Mouse (Mus musculus): ENCODE data around the gene Sertad2. TPM values are rescaled to one million over a fixed set of nuclear protein-coding genes. Genes with fewer than 3 reads are reported as not detected.

Sertad2 gene
- total RNA-seq, 2 experiments from 2014 or later = 21.5 to 25.6 TPM

- Histone ChIP-seq H3K27ac (no peak overlapping the region), H3K4me3 (no peak overlapping the region)
- peak; percentile 90 for TF ChIP-seq CTCF (conservative IDR thresholded peaks at IDR 0.05)
- no peak for DNase-seq (ENCODE audit: low spot score in 2 of 2)
These were observed 118.6 kb downstream of the Sertad2 start for GRCm38 (mm10) chr11:20661652-20662051.

- H3K27ac ChIP-seq = no peak overlapping the region
- DNase-seq (ENCODE audit: low spot score in 2 of 2) = no peak
- no peak for TF ChIP-seq CTCF (conservative IDR thresholded peaks at IDR 0.05)
- no peak overlapping the region for H3K4me3 ChIP-seq
These were observed 119.8 kb downstream of the Sertad2 start for GRCm38 (mm10) chr11:20662811-20663210.

GRCm38 (mm10) chr11:20663580-20664198 lies 120.6 kb downstream of the Sertad2 start:
- TF ChIP-seq CTCF (conservative IDR thresholded peaks at IDR 0.05) = no peak
- Histone ChIP-seq H3K4me3 (no peak overlapping the region), H3K27ac (no peak overlapping the region)
- no peak for DNase-seq (ENCODE audit: low spot score in 2 of 2)

- Histone ChIP-seq H3K27ac (no peak overlapping the region), H3K4me3 (no peak overlapping the region)
- no peak for DNase-seq (ENCODE audit: low spot score in 2 of 2)
- no peak for TF ChIP-seq CTCF (conservative IDR thresholded peaks at IDR 0.05)
These were observed 121.8 kb downstream of the Sertad2 start for GRCm38 (mm10) chr11:20664878-20665277.

- no peak for DNase-seq (ENCODE audit: low spot score in 2 of 2)
- Histone ChIP-seq H3K27ac (no peak overlapping the region), H3K4me3 (no peak overlapping the region)
- peak; percentile 63 for TF ChIP-seq CTCF (conservative IDR thresholded peaks at IDR 0.05)
These were observed 128.8 kb downstream of the Sertad2 start for GRCm38 (mm10) chr11:20671789-20672392.

GRCm38 (mm10) chr11:20672513-20672912 lies 129.5 kb downstream of the Sertad2 start:
- H3K4me3 ChIP-seq = no peak overlapping the region
- no peak for TF ChIP-seq CTCF (conservative IDR thresholded peaks at IDR 0.05)
- H3K27ac ChIP-seq = no peak overlapping the region
- no peak for DNase-seq (ENCODE audit: low spot score in 2 of 2)

- no peak overlapping the region for H3K4me3 ChIP-seq
- H3K27ac ChIP-seq = no peak overlapping the region
- DNase-seq (ENCODE audit: low spot score in 2 of 2) = no peak
- TF ChIP-seq CTCF (conservative IDR thresholded peaks at IDR 0.05) = no peak
These were observed 136.3 kb downstream of the Sertad2 start for GRCm38 (mm10) chr11:20679396-20679795.

- Histone ChIP-seq H3K27ac (no peak overlapping the region), H3K4me3 (no peak overlapping the region)
- TF ChIP-seq CTCF (conservative IDR thresholded peaks at IDR 0.05) = no peak
- DNase-seq (ENCODE audit: low spot score in 2 of 2) = no peak
These were observed 137.7 kb downstream of the Sertad2 start for GRCm38 (mm10) chr11:20680781-20681180.

- Histone ChIP-seq H3K4me3 (no peak overlapping the region), H3K27ac (no peak overlapping the region)
- no peak for TF ChIP-seq CTCF (conservative IDR thresholded peaks at IDR 0.05)
- no peak for DNase-seq (ENCODE audit: low spot score in 2 of 2)
These were observed 138.6 kb downstream of the Sertad2 start for GRCm38 (mm10) chr11:20681679-20682078.

- TF ChIP-seq CTCF (conservative IDR thresholded peaks at IDR 0.05) = peak; percentile 94
- Histone ChIP-seq H3K27ac (no peak overlapping the region), H3K4me3 (no peak overlapping the region)
- DNase-seq (ENCODE audit: low spot score in 2 of 2) = peak; percentile 52 to 64
These were observed 147.9 kb downstream of the Sertad2 start for GRCm38 (mm10) chr11:20691000-20691399.

Other genes starting within 250 kb of the Sertad2 start
- 10 to 100 TPM; 36.9 to 39.2 TPM for gene Slc1a4, start 210.5 kb upstream of the Sertad2 start, total RNA-seq (2021)
- gene Aftph, start 198.3 kb downstream of the Sertad2 start, total RNA-seq (2021) = 10 to 100 TPM; 79.0 to 81.7 TPM